Mouse (Mus musculus): ENCODE results near the gene Garnl3.

DNA sequence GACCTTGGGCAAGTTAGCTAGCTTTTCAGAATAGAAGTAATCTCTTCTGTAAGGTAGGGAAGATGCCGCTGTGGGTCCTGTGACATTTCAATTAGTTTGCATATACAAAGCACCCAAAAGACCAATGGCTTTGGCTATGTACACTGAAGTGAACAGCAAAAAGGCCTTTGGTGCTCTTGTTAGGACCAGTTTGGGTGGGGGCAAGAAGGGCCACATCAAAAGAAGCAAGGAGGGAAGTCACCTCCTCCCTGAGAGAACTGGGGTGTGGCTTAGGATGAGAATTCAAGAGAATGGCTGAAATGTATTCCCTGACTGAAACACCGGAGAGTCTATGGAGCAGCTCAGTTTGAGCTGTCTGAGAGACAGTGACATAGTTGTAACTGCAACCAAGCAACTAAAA lies 56.5 kb downstream of the Garnl3 start:
- no peak for TF ChIP-seq CTCF (IDR thresholded peaks at IDR 0.05; ENCODE audit: low read depth)
- no peak for TF ChIP-seq EP300 (IDR thresholded peaks at IDR 0.05; ENCODE audit: low read depth)

Measured in liver, postnatal 0 days (tissue).